Mouse (Mus musculus) stomach, postnatal 0 days (tissue): ENCODE data around the gene Zc3hav1l. TPM values are rescaled to one million over a fixed set of nuclear protein-coding genes. Genes with fewer than 3 reads are reported as not detected.

ENCODE experiments used
- ATAC-seq: fragments of 200-750 bp; cut with Nextera tagmentation; 2 replicates; pipeline ENCODE4 v1.8.0; 2017; ENCODE audit not compliant: low FRiP score, low TSS enrichment
- DNase-seq: peaks from one replicate; pipeline ENCODE4 v3.0.0-alpha.2; 2016; ENCODE audit warnings: low spot score
- H3K27ac ChIP-seq: fragments of 300-500 bp; sonication (generic); replicated peaks from 2 replicates; pipeline ENCODE4 v1.5.1; 2014; ENCODE audit warnings: mild to moderate bottlenecking, control low read depth
- H3K27me3 ChIP-seq: fragments of 300-500 bp; sonication (generic); 2 replicates; pipeline ENCODE4 v1.6.1; 2014; ENCODE audit warnings: low read length; ENCODE audit not compliant: control insufficient read depth, insufficient read depth
- H3K36me3 ChIP-seq: fragments of 300-500 bp; sonication (generic); 2 replicates; pipeline ENCODE4 v1.6.1; 2014; ENCODE audit warnings: low read length, mixed read lengths; ENCODE audit not compliant: control insufficient read depth, insufficient read depth
- H3K4me1 ChIP-seq: fragments of 300-500 bp; sonication (generic); replicated peaks from 2 replicates; pipeline ENCODE4 v1.6.1; 2014; ENCODE audit warnings: antibody characterized with exemption; ENCODE audit not compliant: control insufficient read depth, insufficient read depth
- H3K4me2 ChIP-seq: fragments of 300-500 bp; sonication (generic); replicated peaks from 2 replicates; pipeline ENCODE4 v1.6.1; 2014; ENCODE audit warnings: low read depth, mild to moderate bottlenecking, control low read depth, moderate library complexity
- H3K4me3 ChIP-seq: fragments of 300-500 bp; sonication (generic); 2 replicates; pipeline ENCODE4 v1.5.1; 2014; ENCODE audit warnings: low read depth, low read length, control low read depth
- H3K9ac ChIP-seq: fragments of 300-500 bp; sonication (generic); 2 replicates; pipeline ENCODE4 v1.6.1; 2014; ENCODE audit warnings: mild to moderate bottlenecking, low read length, control low read depth, mixed read lengths
- H3K9me3 ChIP-seq: fragments of 300-500 bp; sonication (generic); 2 replicates; pipeline ENCODE4 v1.6.1; 2016; ENCODE audit warnings: low read length; ENCODE audit not compliant: control insufficient read depth
- CTCF ChIP-seq: IDR thresholded peaks from 2 replicates; pipeline ENCODE4 v1.5.1; 2016; ENCODE audit warnings: antibody characterized with exemption, low read depth, mild to moderate bottlenecking, moderate library complexity
- EP300 ChIP-seq: optimal IDR thresholded peaks from 2 replicates; pipeline ENCODE3; 2016; ENCODE audit warnings: antibody characterized with exemption
- WGBS: fragments of 180-500 bp; shearing (Covaris S2); extraction: QIAGEN DNeasy Blood & Tissue Kit; methylation state at CpG from one replicate; pipeline ENCODE4 v1.1.7; 2014; 5-methylcytosine and 5-hydroxymethylcytosine counted together
- polyA plus RNA-seq: library from polyadenylated mRNA; unstranded; fragments of >200 nt; fragmentation: Nextera tagmentation; extraction: Ambion mirVana; gene quantifications from 2 replicates; pipeline ENCODE4 v1.2.1, GENCODE M21; 2015

Gene Zc3hav1l
- polyA plus RNA-seq, 1 experiment from 2014 or later: 2.3 TPM

GRCm38 (mm10) chr6:38326596-38326995, 27.5 kb upstream of the Zc3hav1l start:
- ATAC-seq (0 out of 2 replicates have a peak, but pooled peaks have one; percentile 56), DNase-seq (peak; percentile 67)
- WGBS: 24% methylated on average over 4 of the region's 4 CpGs
- TF ChIP-seq EP300 (no peak), CTCF (peak; percentile 89)
- Histone ChIP-seq H3K36me3 (peaks cover 3% of the 10 kb centered on the region; the same call in 1 of the 2 replicates), H3K27me3 (no peaks in the 10 kb centered on the region), H3K4me2 (no peak overlapping the region), H3K4me1 (no peaks in the 10 kb centered on the region), H3K9me3 (no peaks in the 10 kb centered on the region), H3K9ac (no peak overlapping the region), H3K27ac (no peak overlapping the region), H3K4me3 (no peak overlapping the region)

- 88% methylated on average over 9 of the region's 9 CpGs for WGBS
- ATAC-seq (no peak), DNase-seq (no peak)
- H3K27me3 ChIP-seq: no peaks in the 10 kb centered on the region
- H3K27ac ChIP-seq: no peak overlapping the region
- no peaks in the 10 kb centered on the region for H3K4me1 ChIP-seq
- H3K36me3 ChIP-seq: peaks cover 6% of the 10 kb centered on the region; the same call in 1 of the 2 replicates
- H3K9me3 ChIP-seq: no peaks in the 10 kb centered on the region
- H3K4me2 ChIP-seq: no peak overlapping the region
- no peak overlapping the region for H3K4me3 ChIP-seq
- H3K9ac ChIP-seq: no peak overlapping the region
- TF ChIP-seq CTCF (no peak), EP300 (no peak)
Measured at GRCm38 (mm10) chr6:38320621-38321020, 21.6 kb upstream of the Zc3hav1l start.

- DNase-seq: no peak
- H3K9ac ChIP-seq: no peak overlapping the region
- no peaks in the 10 kb centered on the region for H3K27me3 ChIP-seq
- H3K4me2 ChIP-seq: no peak overlapping the region
- no peak for ATAC-seq
- WGBS: 86% methylated on average over 4 of the region's 4 CpGs
- no peak overlapping the region for H3K4me3 ChIP-seq
- peaks cover 4% of the 10 kb centered on the region for H3K36me3 ChIP-seq
- H3K9me3 ChIP-seq: no peaks in the 10 kb centered on the region
- TF ChIP-seq EP300: no peak
- no peak for TF ChIP-seq CTCF
- H3K4me1 ChIP-seq: no peaks in the 10 kb centered on the region
- no peak overlapping the region for H3K27ac ChIP-seq
Measured at GRCm38 (mm10) chr6:38316050-38316449, 17.0 kb upstream of the Zc3hav1l start.

GRCm38 (mm10) chr6:38309741-38310140, 10.7 kb upstream of the Zc3hav1l start:
- H3K27ac ChIP-seq: no peak overlapping the region
- no peaks in the 10 kb centered on the region for H3K27me3 ChIP-seq
- no peaks in the 10 kb centered on the region for H3K4me1 ChIP-seq
- no peak for DNase-seq
- H3K4me3 ChIP-seq: no peak overlapping the region
- peaks cover 4% of the 10 kb centered on the region; the same call in 1 of the 2 replicates for H3K36me3 ChIP-seq
- H3K9me3 ChIP-seq: no peaks in the 10 kb centered on the region
- TF ChIP-seq EP300 (no peak), CTCF (no peak)
- ATAC-seq: no peak
- no peak overlapping the region for H3K4me2 ChIP-seq
- no peak overlapping the region for H3K9ac ChIP-seq

DNA sequence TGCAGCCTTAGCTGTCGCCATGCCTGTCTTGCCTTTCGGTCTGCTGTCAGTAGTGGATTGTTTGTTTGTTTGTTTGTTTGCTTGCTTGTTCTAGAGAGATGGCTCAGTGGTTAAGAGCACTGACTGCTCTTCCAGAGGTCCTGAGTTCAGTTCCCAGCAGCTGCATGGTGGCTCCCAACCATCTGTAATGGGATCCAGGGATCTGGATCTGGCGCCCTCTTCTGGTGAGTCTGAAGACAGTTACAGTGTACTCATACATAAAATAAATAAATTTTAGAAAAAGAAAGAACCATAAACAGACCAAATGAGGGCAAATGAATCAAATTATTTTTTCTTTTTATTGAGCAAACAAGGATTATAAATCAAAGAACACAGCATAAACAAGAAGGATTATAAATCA, 5.9 kb upstream of the Zc3hav1l start:
- ATAC-seq (no peak), DNase-seq (no peak)
- H3K9ac ChIP-seq: no peak overlapping the region
- no peaks in the 10 kb centered on the region for H3K27me3 ChIP-seq
- no peak for TF ChIP-seq EP300
- TF ChIP-seq CTCF: peak; percentile 43; the same call in 1 of the 2 replicates
- WGBS: 82% methylated on average over 3 of the region's 3 CpGs
- H3K9me3 ChIP-seq: no peaks in the 10 kb centered on the region
- no peaks in the 10 kb centered on the region for H3K4me1 ChIP-seq
- peaks cover 5% of the 10 kb centered on the region; the same call in 1 of the 2 replicates for H3K36me3 ChIP-seq
- H3K4me3 ChIP-seq: no peak overlapping the region
- H3K4me2 ChIP-seq: no peak overlapping the region
- no peak overlapping the region for H3K27ac ChIP-seq

DNA sequence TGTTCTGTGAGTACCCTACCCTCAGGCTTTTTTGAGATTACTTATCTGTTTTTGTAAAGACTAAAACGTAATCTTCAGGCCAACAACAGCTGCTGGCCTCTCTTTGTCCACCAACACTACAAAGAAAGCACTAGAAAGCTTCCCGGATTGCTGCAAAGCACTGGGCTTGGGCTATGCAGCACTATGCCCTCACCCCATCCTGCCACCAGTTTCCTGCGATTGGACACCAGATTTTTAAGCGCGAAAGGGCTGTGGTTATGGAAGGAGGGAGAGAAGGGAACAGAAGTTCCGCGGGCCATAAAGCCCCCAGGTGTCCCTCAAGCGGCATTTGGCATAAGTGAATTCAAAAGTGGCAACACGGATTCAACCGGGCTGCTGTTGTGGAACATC, 818 bp downstream of the Zc3hav1l start:
- Histone ChIP-seq H3K4me2 (peak overlapping the region; percentile 77), H3K4me1 (0 out of 2 replicates have a peak, but pooled peaks cover 2% of the 10 kb centered on the region), H3K9me3 (no peaks in the 10 kb centered on the region), H3K36me3 (peaks cover 11% of the 10 kb centered on the region; the same call in 1 of the 2 replicates), H3K27ac (peak overlapping the region; percentile 92), H3K27me3 (no peaks in the 10 kb centered on the region), H3K4me3 (peak overlapping the region; percentile 84), H3K9ac (peak overlapping the region; percentile 91)
- ATAC-seq: no peak
- WGBS: under 1% methylated on average over 10 of the region's 10 CpGs
- TF ChIP-seq CTCF (no peak), EP300 (no peak)
- peak; percentile 24 for DNase-seq
